Mouse (Mus musculus) heart, adult 8-10 months (tissue): Measurements from ENCODE around the gene Bcan. TPM values are rescaled to one million over a fixed set of nuclear protein-coding genes. Genes with fewer than 3 reads are reported as not detected.

Source experiments
- DNase-seq: peaks from one replicate; pipeline ENCODE4 v3.0.0; 2022; ENCODE audit warnings: low spot score
- total RNA-seq, 4 experiments: library from RNA; stranded (reverse); gene quantifications; 2 replicates each; pipeline ENCODE4 v1.2.4; 2022

Gene Bcan
- total RNA-seq, 4 experiments from 2014 or later = 0.09 to 0.69 (median 0.27) TPM; not detected in 1

GRCm38 (mm10) chr3:87944838-87945600 lies 55.0 kb downstream of the Bcan start:
- DNase-seq = no peak

DNA sequence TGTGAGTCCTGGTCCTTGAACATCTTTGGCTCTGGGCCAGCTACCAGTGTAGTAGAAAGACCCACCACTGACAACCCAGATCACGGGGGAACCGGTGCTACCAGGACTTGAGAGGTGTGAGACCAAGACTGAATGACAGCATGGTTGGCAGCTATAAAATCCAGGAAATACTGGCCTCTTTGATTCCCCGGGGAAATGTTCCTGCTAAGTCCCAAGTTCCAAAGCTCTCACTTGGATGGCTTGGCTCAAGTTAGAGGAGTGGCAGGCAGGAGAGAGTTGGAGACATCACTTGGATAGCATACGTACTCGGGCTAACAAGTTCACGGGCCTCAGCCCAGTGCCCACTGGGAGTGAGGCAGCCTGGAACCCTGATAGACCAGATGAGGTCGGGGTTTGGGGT lies 56.4 kb downstream of the Bcan start:
- no peak for DNase-seq

DNA sequence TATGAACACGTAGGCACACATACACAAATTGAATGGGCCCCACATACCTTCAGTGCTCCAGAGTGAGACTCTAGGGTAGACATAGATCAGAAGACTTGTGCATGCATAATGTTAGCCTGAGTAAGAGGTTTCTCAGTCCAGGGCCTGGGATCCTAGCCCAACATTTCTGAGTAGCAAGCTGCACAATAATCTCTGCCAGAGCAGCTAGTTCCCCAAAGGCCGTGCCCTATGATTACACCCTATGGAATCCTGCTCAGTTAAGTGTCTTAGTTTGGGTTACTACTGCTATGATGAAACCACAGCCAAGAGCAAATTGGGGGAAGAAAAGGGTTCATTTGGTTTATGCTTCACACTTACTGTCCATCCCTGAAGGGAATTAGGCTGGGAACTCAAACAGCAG lies 57.6 kb downstream of the Bcan start:
- DNase-seq = no peak

GRCm38 (mm10) chr3:87940611-87941010 lies 59.4 kb downstream of the Bcan start:
- no peak for DNase-seq

Other genes starting within 250 kb of the Bcan start
- gene Ntrk1, start 205.1 kb downstream of the Bcan start, total RNA-seq = under 1 TPM in 3 of 4 experiments, not detected in 1; 0.16 to 0.30 (median 0.19) TPM
- not detected for gene Insrr, start 203.3 kb downstream of the Bcan start, total RNA-seq
- 10 to 100 TPM; 14.0 to 19.9 (median 15.4) TPM for gene Pear1, start 175.9 kb downstream of the Bcan start, total RNA-seq
- gene Sh2d2a, start 153.5 kb downstream of the Bcan start, total RNA-seq = under 1 TPM in 2 of 4 experiments, not detected in 2; 0.06 to 0.16 TPM
- gene Prcc, start 114.6 kb downstream of the Bcan start, total RNA-seq = 10 to 100 TPM; 40.7 to 49.8 (median 45.6) TPM
- 100 to 1,000 TPM; 109 to 118 (median 117) TPM for gene Hdgf, start 93.9 kb downstream of the Bcan start, total RNA-seq
- gene Mrpl24, start 80.7 kb downstream of the Bcan start, total RNA-seq = 10 to 100 TPM; 73.5 to 80.6 (median 77.1) TPM
- 1 to 10 TPM; 9.0 to 9.8 (median 9.7) TPM for gene Isg20l2, start 69.9 kb downstream of the Bcan start, total RNA-seq
- gene Rrnad1, start 69.5 kb downstream of the Bcan start, total RNA-seq = 1 to 10 TPM; 4.6 to 6.7 (median 5.3) TPM
- not detected for gene Crabp2, start 51.6 kb downstream of the Bcan start, total RNA-seq
- 10 to 100 TPM; 10.1 to 25.1 (median 18.9) TPM for gene Nes, start 29.2 kb downstream of the Bcan start, total RNA-seq
- gene Hapln2, start 27.4 kb upstream of the Bcan start, total RNA-seq = not detected
- gene Gpatch4, start 42.9 kb upstream of the Bcan start, total RNA-seq = 10 to 100 TPM in 3 of 4 experiments, 1 to 10 TPM in 1; 9.8 to 11.7 (median 10.8) TPM
- 100 to 1,000 TPM in 1 of 4 experiments, 10 to 100 TPM in 3; 94.4 to 103 (median 96.3) TPM for gene Naxe, start 58.3 kb upstream of the Bcan start, total RNA-seq
- gene Ttc24, start 78.1 kb upstream of the Bcan start, total RNA-seq = not detected
- gene Iqgap3, start 81.7 kb upstream of the Bcan start, total RNA-seq = under 1 TPM; 0.22 to 0.80 (median 0.45) TPM
- gene Mef2d, start 142.1 kb upstream of the Bcan start, total RNA-seq = 100 to 1,000 TPM; 125 to 139 (median 131) TPM